ENCODE assay signal across 8 mouse cellular contexts in the genomic region with DNA sequence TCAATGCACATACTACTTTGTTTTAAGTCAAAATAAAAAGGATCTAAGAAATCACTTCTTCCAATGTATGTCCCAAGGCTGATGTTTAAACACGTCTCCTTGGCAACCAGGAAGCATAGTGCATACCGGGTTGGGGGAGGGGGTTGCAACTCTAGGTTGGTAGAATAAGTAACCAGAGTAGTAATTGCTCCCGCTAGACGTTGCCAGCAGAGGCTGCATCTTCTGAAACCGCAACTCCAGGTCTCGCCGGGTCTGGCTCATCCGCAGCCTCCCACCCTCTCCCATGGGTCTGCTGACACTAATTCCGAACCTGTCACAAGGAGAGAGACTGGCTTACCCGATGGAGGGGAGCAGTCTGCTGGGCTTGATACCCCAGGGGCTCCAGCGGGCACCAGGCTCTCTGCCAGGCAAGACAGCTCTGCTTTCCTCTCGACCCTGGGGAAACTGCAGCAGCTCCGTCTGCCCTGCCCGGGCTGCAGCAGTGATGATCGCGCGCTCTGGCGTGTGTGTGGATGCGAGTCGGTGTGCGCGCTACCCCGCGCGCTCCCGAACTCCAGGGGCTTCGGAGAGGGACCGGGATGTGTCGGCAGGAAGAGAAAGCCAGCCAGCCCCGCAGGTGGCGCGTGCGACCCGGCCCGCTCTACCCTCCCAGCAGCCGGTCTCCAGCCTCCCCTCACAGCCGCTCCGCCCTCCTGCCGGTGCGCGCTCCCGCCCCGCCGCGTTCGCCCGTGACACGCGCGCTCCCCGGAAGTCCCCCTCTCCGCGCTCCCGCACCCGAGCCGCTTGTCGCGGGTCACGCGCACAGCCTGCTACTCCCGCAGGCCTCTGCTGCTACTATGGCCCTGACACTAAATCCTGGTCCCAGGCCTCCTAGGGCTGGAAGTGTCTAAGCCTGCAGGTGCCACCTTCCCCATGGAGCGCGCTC. TPM values are rescaled to one million over a fixed set of nuclear protein-coding genes. Genes with fewer than 3 reads are reported as not detected.
DNase-seq lines count a peak whose midpoint lies in the region; ATAC-seq and TF ChIP-seq lines count a peak whose summit lies in the region.

A gene (minus strand): TSS at position 724 of the 925 bp plus-strand sequence.

- WGBS in forebrain, embryonic 10.5 days: under 1% methylated on average over 62 of the region's 63 CpGs
- 1% methylated on average over 56 of the region's 63 CpGs for WGBS in heart, embryonic 14.5 days
- WGBS in liver, embryonic 14.5 days (ENCODE audit: insufficient replicate concordance): under 1% methylated on average over 61 of the region's 63 CpGs
- under 1% methylated on average over 63 of the region's 63 CpGs for WGBS in olfactory bulb, adult 2 months
- 2% methylated on average over 63 of the region's 63 CpGs for WGBS in thymus, adult 2 months

- no peak for ATAC-seq in megakaryocyte, adult 5-6 weeks (ENCODE audit: poor library complexity, severe bottlenecking)
- ATAC-seq in heart, embryonic 14.5 days (ENCODE audit: insufficient number of reproducible peaks, insufficient read depth, low FRiP score, low read depth): peak; percentile 85
- ATAC-seq in liver, embryonic 14.5 days (ENCODE audit: insufficient read depth): peak; percentile 61; the same call in 1 of the 2 replicates

- peaks cover 27% of the 10 kb centered on the region for H3K27me3 ChIP-seq in megakaryocyte, embryonic 14.5 days (replicated peaks)
- H3K27me3 ChIP-seq in forebrain, embryonic 10.5 days (ENCODE audit: poor library complexity, severe bottlenecking): no peaks in the 10 kb centered on the region
- H3K27me3 ChIP-seq in heart, embryonic 14.5 days (ENCODE audit: control insufficient read depth, insufficient read depth, low read length): no peaks in the 10 kb centered on the region
- no peaks in the 10 kb centered on the region for H3K27me3 ChIP-seq in liver, embryonic 14.5 days (ENCODE audit: control insufficient read depth, insufficient read depth, low read length)
- H3K27me3 ChIP-seq in thymus, adult 2 months (ENCODE audit: control insufficient read depth, insufficient read depth, low read length): no peaks in the 10 kb centered on the region

- no peak for TF ChIP-seq CTCF in liver, embryonic 14.5 days (IDR thresholded peaks at IDR 0.05; ENCODE audit: low read depth)
- no peak for TF ChIP-seq CTCF in olfactory bulb, adult 2 months (IDR thresholded peaks at IDR 0.05; ENCODE audit: insufficient read depth, low read depth, low read length)
- TF ChIP-seq CTCF in thymus, adult 2 months (IDR thresholded peaks at IDR 0.05; ENCODE audit: borderline replicate concordance, control insufficient read depth, extremely low read depth, insufficient read depth, low read length, poor library complexity): no peak

- H3K36me3 ChIP-seq in megakaryocyte, embryonic 14.5 days (replicated peaks; ENCODE audit: low read length): no peaks in the 10 kb centered on the region
- H3K36me3 ChIP-seq in forebrain, embryonic 10.5 days (replicated peaks): no peaks in the 10 kb centered on the region
- H3K36me3 ChIP-seq in heart, embryonic 14.5 days (ENCODE audit: control insufficient read depth, insufficient read depth, low read length): no peaks in the 10 kb centered on the region
- H3K36me3 ChIP-seq in liver, embryonic 14.5 days (replicated peaks; ENCODE audit: control insufficient read depth, insufficient read depth, low read depth): no peaks in the 10 kb centered on the region
- H3K36me3 ChIP-seq in thymus, adult 2 months (ENCODE audit: control insufficient read depth, insufficient read depth, low read length): no peaks in the 10 kb centered on the region

- peak within 1 kb of the TSS; percentile 94 for H3K4me3 ChIP-seq in megakaryocyte, embryonic 14.5 days (replicated peaks)
- H3K4me3 ChIP-seq in forebrain, embryonic 10.5 days: peak within 1 kb of the TSS; percentile 77
- H3K4me3 ChIP-seq in heart, embryonic 14.5 days (ENCODE audit: control insufficient read depth in 1 of 2, insufficient read depth in 1 of 2, low read depth in 1 of 2, low read length in 2 of 2): peak within 1 kb of the TSS; percentile 66 to 75
- peak within 1 kb of the TSS; percentile 51 to 57 for H3K4me3 ChIP-seq in liver, embryonic 14.5 days (ENCODE audit: insufficient read depth in 1 of 2, low read depth in 2 of 2, low read length in 2 of 2)
- H3K4me3 ChIP-seq in olfactory bulb, adult 2 months (ENCODE audit: insufficient read depth, low read depth, low read length): peak within 1 kb of the TSS; percentile 71
- H3K4me3 ChIP-seq in thymus, adult 2 months (ENCODE audit: control insufficient read depth, insufficient read depth, low read length): peak within 1 kb of the TSS; percentile 34

- H3K4me2 ChIP-seq in heart, embryonic 14.5 days (ENCODE audit: low read length): peak within 1 kb of the TSS; percentile 90
- peak within 1 kb of the TSS; percentile 52 for H3K4me2 ChIP-seq in liver, embryonic 14.5 days (ENCODE audit: low read depth)

- DNase-seq in forebrain, embryonic 10.5 days (ENCODE audit: extremely low spot score, low spot score): peak; percentile 76
- DNase-seq in kidney, postnatal 14 days: peak; percentile 85
- no peak for DNase-seq in liver, embryonic 14.5 days (ENCODE audit: low read depth in 3 of 3, low spot score in 3 of 3)
- DNase-seq in thymus, adult 2 months: peak; percentile 48

- peak within 1 kb of the TSS; percentile 79 for H3K9ac ChIP-seq in heart, embryonic 14.5 days (ENCODE audit: low read length)
- no peak within 1 kb of the TSS for H3K9ac ChIP-seq in liver, embryonic 14.5 days (replicated peaks)

- no peak for TF ChIP-seq EP300 in liver, embryonic 14.5 days (IDR thresholded peaks at IDR 0.05; ENCODE audit: low read depth)

- H3K4me1 ChIP-seq in megakaryocyte, embryonic 14.5 days: peaks cover 12% of the 10 kb centered on the region
- H3K4me1 ChIP-seq in forebrain, embryonic 10.5 days: peaks cover 22% of the 10 kb centered on the region
- no peaks in the 10 kb centered on the region for H3K4me1 ChIP-seq in heart, embryonic 14.5 days (ENCODE audit: control insufficient read depth in 2 of 2, insufficient read depth in 2 of 2, low read length in 2 of 2)
- H3K4me1 ChIP-seq in liver, embryonic 14.5 days (replicated peaks; ENCODE audit: control insufficient read depth in 2 of 2, insufficient read depth in 2 of 2, low read length in 1 of 2): no peaks in the 10 kb centered on the region
- peaks cover 2% of the 10 kb centered on the region; the same call in 1 of the 2 replicates for H3K4me1 ChIP-seq in olfactory bulb, adult 2 months (ENCODE audit: control insufficient read depth, insufficient read depth, low read length)
- H3K4me1 ChIP-seq in thymus, adult 2 months (replicated peaks; ENCODE audit: control insufficient read depth, insufficient read depth, low read length): no peaks in the 10 kb centered on the region; the same call in 1 of the 2 replicates

- TF ChIP-seq POLR2A in olfactory bulb, adult 2 months (IDR thresholded peaks at IDR 0.05; ENCODE audit: insufficient read depth, low read depth, low read length): peak; percentile 65
- TF ChIP-seq POLR2A in thymus, adult 2 months (IDR thresholded peaks at IDR 0.05; ENCODE audit: control insufficient read depth, extremely low read depth, insufficient read depth, low read length, poor library complexity): no peak

- H3K27ac ChIP-seq in forebrain, embryonic 10.5 days: peak within 1 kb of the TSS; percentile 88
- H3K27ac ChIP-seq in heart, embryonic 14.5 days (replicated peaks in 1 of 2; ENCODE audit: control insufficient read depth in 1 of 2, insufficient read depth in 1 of 2, low read depth in 2 of 2, low read length in 2 of 2): peak within 1 kb of the TSS; percentile 42 to 65
- no peak within 1 kb of the TSS for H3K27ac ChIP-seq in liver, embryonic 14.5 days
- peak within 1 kb of the TSS; percentile 79 for H3K27ac ChIP-seq in olfactory bulb, adult 2 months (ENCODE audit: insufficient read depth, low read depth, low read length)
- no peak within 1 kb of the TSS for H3K27ac ChIP-seq in thymus, adult 2 months (ENCODE audit: control insufficient read depth, insufficient read depth, low read length)

- no peaks in the 10 kb centered on the region for H3K9me3 ChIP-seq in megakaryocyte, embryonic 14.5 days
- H3K9me3 ChIP-seq in forebrain, embryonic 10.5 days: no peaks in the 10 kb centered on the region
- no peaks in the 10 kb centered on the region for H3K9me3 ChIP-seq in heart, embryonic 14.5 days (ENCODE audit: control insufficient read depth, low read length)
- no peaks in the 10 kb centered on the region for H3K9me3 ChIP-seq in liver, embryonic 14.5 days (ENCODE audit: control insufficient read depth, low read length)

RNA-seq across cellular contexts. Expression of the gene that starts here (rescaled TPM):
- polyA plus RNA-seq in megakaryocyte, embryonic 14.5 days (2012; ENCODE audit: insufficient read depth, low replicate concordance): 0.07 and 4.4 TPM in 2 replicates
- total RNA-seq in megakaryocyte, adult 5-6 weeks (2015): not detected in 2 replicates
- not detected in 2 replicates for total RNA-seq in megakaryocyte, adult 5-6 weeks (2017)
- polyA plus RNA-seq in forebrain, embryonic 10.5 days (2016; fragmentation: Nextera tagmentation; extraction: Ambion mirVana): 3.7 and 3.8 TPM in 2 replicates
- polyA plus RNA-seq in heart, embryonic 14.5 days (2014; fragmentation: Nextera tagmentation; extraction: Ambion mirVana): 3.5 and 4.6 TPM in 2 replicates
- polyA plus RNA-seq in liver, embryonic 14.5 days (2012; rRNA removed): 0.01 and 0.06 TPM in 2 replicates
- polyA plus RNA-seq in liver, embryonic 14.5 days (2014; fragmentation: Nextera tagmentation; extraction: Ambion mirVana): 0.14 and 0.23 TPM in 2 replicates
- polyA plus RNA-seq in olfactory bulb, adult 2 months (2012; ENCODE audit: insufficient read depth, insufficient read length, low replicate concordance, missing spikeins): not detected in 2 replicates
- polyA plus RNA-seq in thymus, adult 2 months (2012; rRNA removed): 0.34 and 0.49 TPM in 2 replicates

Comparison
In these comparisons a context has a peak if more than half of its experiments do, and no peak if none do; other contexts are left out.
1. Peak in ATAC-seq, H3K4me3 ChIP-seq and H3K4me2 ChIP-seq in liver, embryonic 14.5 days; RNA of the gene not detected or under 1 TPM.
2. Peak in DNase-seq and H3K4me3 ChIP-seq in thymus, adult 2 months; RNA of the gene not detected or under 1 TPM.
3. H3K4me3 ChIP-seq: peak in every context shown above with its lines; median percentile 94 in megakaryocyte, embryonic 14.5 days; 77 in forebrain, embryonic 10.5 days; 71 in olfactory bulb, adult 2 months; 70 in heart, embryonic 14.5 days; 54 in liver, embryonic 14.5 days; 34 in thymus, adult 2 months.
4. DNase-seq: peak in forebrain, embryonic 10.5 days (single experiment) and kidney, postnatal 14 days (single experiment); none in liver, embryonic 14.5 days (0 of 3).
5. H3K27ac ChIP-seq: peak in forebrain, embryonic 10.5 days (single experiment), heart, embryonic 14.5 days (2 of 2) and olfactory bulb, adult 2 months (single experiment); none in liver, embryonic 14.5 days (single experiment) and thymus, adult 2 months (single experiment).